Mouse (Mus musculus): ENCODE results near the gene Plin3. TPM values are rescaled to one million over a fixed set of nuclear protein-coding genes. Genes with fewer than 3 reads are reported as not detected.

Gene Plin3
- 9.7 TPM for polyA plus RNA-seq (2017; shearing (Covaris generic))

GRCm38 (mm10) chr17:56292531-56293222, at the start of gene Plin3:
Plin3 (minus strand) TSS chr17:56292873.

GRCm38 (mm10) chr17:56325450-56326152, 32.9 kb upstream of the Plin3 start, which contains the start of gene Kdm4b:
Kdm4b (plus strand) TSS chr17:56326062.

GRCm38 (mm10) chr17:56303160-56303846, 10.6 kb upstream of the Plin3 start, which contains the start of gene Uhrf1:
Uhrf1 (plus strand) TSS chr17:56303321.

GRCm38 (mm10) chr17:56300186-56300585, 7.5 kb upstream of the Plin3 start, which contains the start of gene Arrdc5:
Arrdc5 (minus strand) TSS chr17:56300286.

GRCm38 (mm10) chr17:56276643-56277566, 15.8 kb downstream of the Plin3 start, which contains the start of gene Ticam1:
Ticam1 (minus strand) TSS chr17:56276786.

GRCm38 (mm10) chr17:56256239-56256881, 36.3 kb downstream of the Plin3 start, which contains the start of gene Fem1a:
Fem1a (plus strand) TSS chr17:56256810.

Other genes with a start within 250 kb of the Plin3 start
- 74.5 TPM for gene Ubxn6, start 217.8 kb downstream of the Plin3 start, polyA plus RNA-seq (2017; shearing (Covaris generic))
- gene Hdgfl2, start 213.2 kb downstream of the Plin3 start, polyA plus RNA-seq (2017; shearing (Covaris generic)) = 159 TPM
- gene Plin4, start 183.1 kb downstream of the Plin3 start, polyA plus RNA-seq (2017; shearing (Covaris generic)) = not detected
- gene Plin5, start 175.3 kb downstream of the Plin3 start, polyA plus RNA-seq (2017; shearing (Covaris generic)) = not detected
- gene Lrg1, start 170.9 kb downstream of the Plin3 start, polyA plus RNA-seq (2017; shearing (Covaris generic)) = not detected
- not detected for gene Sema6b, start 152.5 kb downstream of the Plin3 start, polyA plus RNA-seq (2017; shearing (Covaris generic))
- 21.5 TPM for gene Tnfaip8l1, start 130.4 kb downstream of the Plin3 start, polyA plus RNA-seq (2017; shearing (Covaris generic))
- 44.1 TPM for gene Mydgf, start 109.0 kb downstream of the Plin3 start, polyA plus RNA-seq (2017; shearing (Covaris generic))
- 44.3 TPM for gene Dpp9, start 74.0 kb downstream of the Plin3 start, polyA plus RNA-seq (2017; shearing (Covaris generic))
- 12.8 TPM for gene Fem1a, start 36.1 kb downstream of the Plin3 start, polyA plus RNA-seq (2017; shearing (Covaris generic))
- 2.0 TPM for gene Ticam1, start 16.1 kb downstream of the Plin3 start, polyA plus RNA-seq (2017; shearing (Covaris generic))
- not detected for gene Arrdc5, start 7.4 kb upstream of the Plin3 start, polyA plus RNA-seq (2017; shearing (Covaris generic))
- gene Uhrf1, start 10.4 kb upstream of the Plin3 start, polyA plus RNA-seq (2017; shearing (Covaris generic)) = 2.9 TPM
- 72.1 TPM for gene Kdm4b, start 33.2 kb upstream of the Plin3 start, polyA plus RNA-seq (2017; shearing (Covaris generic))
- 4.4 TPM for gene Ptprs, start 183.6 kb upstream of the Plin3 start, polyA plus RNA-seq (2017; shearing (Covaris generic))
- gene Znrf4, start 219.6 kb upstream of the Plin3 start, polyA plus RNA-seq (2017; shearing (Covaris generic)) = not detected

Measured in naive thymus-derived CD4-positive, alpha-beta T cell, adult 5 months (primary cell).